Mouse (Mus musculus) brain, adult 2 months (tissue): Measurements from ENCODE around the gene Morn1.

ENCODE experiments used
- DNase-seq: peaks from one replicate; pipeline ENCODE4 v3.0.0; 2011; ENCODE audit warnings: low read depth, low spot score

Gene Morn1

GRCm38 (mm10) chr4:155086108-155087024 is at the start of gene Morn1, which contains the start of gene Rer1:
TSS of gene Morn1 (plus strand) at chr4:155086577.
TSS of gene Rer1 (minus strand) at chr4:155086382.
- peak; percentile 100 for DNase-seq

- peak; percentile 70 for DNase-seq
Measured at GRCm38 (mm10) chr4:155040197-155040596, 46.2 kb upstream of the Morn1 start.

- DNase-seq: peak; percentile 73
Measured at GRCm38 (mm10) chr4:155040696-155041095, 45.7 kb upstream of the Morn1 start.

GRCm38 (mm10) chr4:155042606-155043288 is 43.6 kb upstream of the Morn1 start:
- DNase-seq: peak; percentile 69

- DNase-seq: no peak
Measured at GRCm38 (mm10) chr4:155043289-155043625, 43.1 kb upstream of the Morn1 start.

GRCm38 (mm10) chr4:155046636-155047035 is 39.7 kb upstream of the Morn1 start:
- peak; percentile 48 for DNase-seq

GRCm38 (mm10) chr4:155050116-155050515 is 36.3 kb upstream of the Morn1 start:
- DNase-seq: no peak

- DNase-seq: no peak
Measured at GRCm38 (mm10) chr4:155056724-155057123, 29.7 kb upstream of the Morn1 start, which contains the start of gene Plch2. TSS of gene Plch2 (minus strand) at chr4:155056784.

GRCm38 (mm10) chr4:155058325-155058724 is 28.1 kb upstream of the Morn1 start:
- DNase-seq: no peak

GRCm38 (mm10) chr4:155063895-155064294 is 22.5 kb upstream of the Morn1 start:
- DNase-seq: no peak

GRCm38 (mm10) chr4:155064474-155064873 is 21.9 kb upstream of the Morn1 start:
- no peak for DNase-seq

GRCm38 (mm10) chr4:155065970-155066833 is 20.2 kb upstream of the Morn1 start:
- peak; percentile 97 for DNase-seq

GRCm38 (mm10) chr4:155066834-155067522 is 19.4 kb upstream of the Morn1 start, which contains the start of gene Pex10:
TSS of gene Pex10 (plus strand) at chr4:155067016.
- DNase-seq: peak; percentile 99

GRCm38 (mm10) chr4:155068357-155068972 is 17.9 kb upstream of the Morn1 start:
- no peak for DNase-seq

GRCm38 (mm10) chr4:155069191-155069590 is 17.2 kb upstream of the Morn1 start:
- DNase-seq: peak; percentile 77

GRCm38 (mm10) chr4:155070199-155070598 is 16.2 kb upstream of the Morn1 start:
- DNase-seq: no peak

- no peak for DNase-seq
Measured at GRCm38 (mm10) chr4:155070921-155071320, 15.5 kb upstream of the Morn1 start.

GRCm38 (mm10) chr4:155074418-155074817 is 12.0 kb upstream of the Morn1 start:
- DNase-seq: no peak

- no peak for DNase-seq
Measured at GRCm38 (mm10) chr4:155075137-155075536, 11.2 kb upstream of the Morn1 start.

GRCm38 (mm10) chr4:155075813-155076212 is 10.6 kb upstream of the Morn1 start:
- no peak for DNase-seq

GRCm38 (mm10) chr4:155076677-155077076 is 9.7 kb upstream of the Morn1 start:
- DNase-seq: no peak
